Mouse (Mus musculus) granulocyte monocyte progenitor cell, adult 5-6 weeks (primary cell): ENCODE results near the gene Nup188. TPM values are rescaled to one million over a fixed set of nuclear protein-coding genes. Genes with fewer than 3 reads are reported as not detected.

Experiments used
- ATAC-seq: replicated peaks from 2 replicates; pipeline ENCODE4 v1.8.0; 2016; ENCODE audit warnings: mild to moderate bottlenecking, moderate TSS enrichment, inconsistent platforms; ENCODE audit not compliant: poor library complexity, severe bottlenecking
- total RNA-seq, 2 experiments: library from RNA; stranded (forward) in 1 of 2; stranded (reverse) in 1 of 2; fragments of 200-712, 200-1000 nt in 1 of 2; fragments of >200 nt in 1 of 2; fragmentation: Nextera tagmentation in 1 of 2; gene quantifications; 2 replicates each; pipeline ENCODE4 v1.2.3; 2014 to 2017

The Nup188 gene
- total RNA-seq, 2 experiments from 2014 or later = 27.0 to 37.5 TPM

GRCm38 (mm10) chr2:30255631-30256395 is 30.4 kb upstream of the Nup188 start:
- ATAC-seq = no peak

- no peak for ATAC-seq
These were observed 29.4 kb upstream of the Nup188 start for GRCm38 (mm10) chr2:30256616-30257350.

- ATAC-seq = peak; percentile 66
These were observed 28.3 kb upstream of the Nup188 start for GRCm38 (mm10) chr2:30257699-30258460.

GRCm38 (mm10) chr2:30258600-30258999 is 27.6 kb upstream of the Nup188 start:
- ATAC-seq = peak; percentile 34

- ATAC-seq = no peak
These were observed 26.8 kb upstream of the Nup188 start for GRCm38 (mm10) chr2:30259131-30260064.

GRCm38 (mm10) chr2:30261064-30261736 is 25.0 kb upstream of the Nup188 start:
- ATAC-seq = no peak

GRCm38 (mm10) chr2:30261921-30262839 is 24.0 kb upstream of the Nup188 start:
- ATAC-seq = no peak

- no peak for ATAC-seq
These were observed 23.3 kb upstream of the Nup188 start for GRCm38 (mm10) chr2:30262840-30263441.

GRCm38 (mm10) chr2:30263811-30264210 is 22.4 kb upstream of the Nup188 start:
- no peak for ATAC-seq

GRCm38 (mm10) chr2:30264671-30265519 is 21.3 kb upstream of the Nup188 start:
- no peak for ATAC-seq

- ATAC-seq = no peak
These were observed 20.4 kb upstream of the Nup188 start, which contains the start of gene Phyhd1 for GRCm38 (mm10) chr2:30265767-30266253. TSS of gene Phyhd1 (plus strand) at chr2:30266203.

- no peak for ATAC-seq
These were observed 19.7 kb upstream of the Nup188 start for GRCm38 (mm10) chr2:30266392-30266941.

- ATAC-seq = no peak
These were observed 18.7 kb upstream of the Nup188 start for GRCm38 (mm10) chr2:30267466-30267865.

- ATAC-seq = no peak
These were observed 17.8 kb upstream of the Nup188 start for GRCm38 (mm10) chr2:30268371-30268770.

GRCm38 (mm10) chr2:30269241-30269990 is 16.8 kb upstream of the Nup188 start:
- peak; percentile 19; the same call in 1 of the 2 replicates for ATAC-seq

- ATAC-seq = peak; percentile 92
These were observed 16.1 kb upstream of the Nup188 start for GRCm38 (mm10) chr2:30270134-30270533.
